Mouse (Mus musculus) olfactory bulb, adult 2 months (tissue): ENCODE measurements around the gene Lcn3.

ENCODE experiments used
- CTCF ChIP-seq: fragments of 200-500 bp; IDR thresholded peaks from 2 replicates; pipeline ENCODE4 v1.5.1; 2012; ENCODE audit warnings: low read depth, mild to moderate bottlenecking, low read length, moderate library complexity; ENCODE audit not compliant: insufficient read depth
- POLR2A ChIP-seq: fragments of 200-500 bp; IDR thresholded peaks from 2 replicates; pipeline ENCODE4 v1.6.1; 2012; ENCODE audit warnings: mild to moderate bottlenecking, low read depth, low read length, moderate library complexity; ENCODE audit not compliant: insufficient read depth

- TF ChIP-seq POLR2A (no peak), CTCF (no peak)
Measured at GRCm38 (mm10) chr2:25754201-25754600, 11.2 kb upstream of the Lcn3 start.
